Mouse (Mus musculus) kidney, postnatal 14 days (tissue): ENCODE results near the gene Slc12a3.

Experiments
- DNase-seq: peaks from one replicate; pipeline ENCODE4 v3.0.0; 2022; ENCODE audit warnings: mixed read lengths

Gene Slc12a3

DNA sequence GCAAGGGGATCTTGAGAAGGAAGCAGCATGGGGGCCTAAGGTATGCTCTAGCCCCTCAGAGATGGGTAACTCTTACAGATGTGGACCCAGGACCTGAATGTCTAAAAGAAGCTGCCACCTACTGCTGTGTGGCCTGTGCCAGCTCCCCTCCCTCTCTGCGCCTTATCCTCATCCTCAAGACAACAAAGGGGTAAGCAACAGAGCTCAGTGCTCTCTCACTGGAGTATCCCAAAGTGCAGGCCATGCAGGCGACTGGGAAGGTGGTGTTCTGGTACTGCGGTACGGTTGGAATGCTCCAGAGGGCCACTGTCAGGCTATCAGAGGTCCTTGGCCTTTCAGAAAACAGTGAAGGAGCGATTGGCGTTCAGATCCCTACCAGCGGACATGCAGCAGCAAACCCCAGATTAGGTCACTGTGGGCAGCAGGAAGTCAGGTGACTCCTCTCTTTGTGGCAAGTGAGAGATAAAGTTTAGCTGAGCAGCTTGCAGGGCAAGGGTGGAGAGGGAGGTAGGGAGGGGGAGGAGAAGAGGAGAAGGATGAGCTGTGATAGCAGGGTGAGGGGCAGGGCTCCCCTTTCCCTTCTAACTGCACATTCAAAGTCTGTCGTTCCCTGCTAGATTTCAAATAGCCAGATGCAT lies 79.6 kb downstream of the Slc12a3 start:
- DNase-seq = no peak

DNA sequence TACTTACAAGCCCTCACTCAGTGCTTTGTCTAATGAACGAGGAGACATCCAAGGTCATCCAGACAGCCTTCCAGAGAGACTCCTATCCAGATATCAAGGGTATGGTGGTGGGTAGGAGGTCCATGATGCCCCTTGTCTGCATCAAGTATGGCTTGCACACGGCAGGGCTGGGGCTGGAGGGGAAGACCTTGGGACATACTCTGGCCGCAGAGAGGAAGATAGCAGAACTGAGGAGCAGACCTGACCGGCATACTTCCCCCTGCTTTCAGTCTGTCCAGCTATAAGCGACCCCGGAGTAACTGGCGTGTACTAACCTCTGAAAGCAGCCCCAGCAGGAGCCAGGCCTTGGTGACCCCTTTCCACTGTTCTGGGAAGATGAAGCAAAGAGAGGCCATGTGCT lies 80.5 kb downstream of the Slc12a3 start:
- no peak for DNase-seq

DNA sequence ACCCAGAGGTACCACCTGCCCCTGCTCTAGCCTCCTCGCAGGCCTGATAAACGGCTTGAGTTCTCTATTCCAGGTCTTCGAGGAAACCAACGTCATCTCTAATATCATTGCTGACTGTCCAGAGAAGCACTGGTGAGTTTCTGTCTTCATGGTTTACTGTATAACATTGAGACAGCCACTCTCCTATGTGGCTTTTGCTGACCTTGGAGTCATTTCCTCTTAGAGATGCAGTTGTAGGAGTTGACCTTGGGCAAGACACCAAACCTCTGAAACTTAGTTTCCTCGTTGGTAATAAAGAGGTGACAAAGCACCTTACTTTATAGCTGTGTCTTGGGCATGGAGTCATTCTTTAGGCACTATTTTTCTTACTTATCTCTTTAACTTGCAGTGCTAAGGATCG lies 83.5 kb downstream of the Slc12a3 start:
- no peak for DNase-seq

DNA sequence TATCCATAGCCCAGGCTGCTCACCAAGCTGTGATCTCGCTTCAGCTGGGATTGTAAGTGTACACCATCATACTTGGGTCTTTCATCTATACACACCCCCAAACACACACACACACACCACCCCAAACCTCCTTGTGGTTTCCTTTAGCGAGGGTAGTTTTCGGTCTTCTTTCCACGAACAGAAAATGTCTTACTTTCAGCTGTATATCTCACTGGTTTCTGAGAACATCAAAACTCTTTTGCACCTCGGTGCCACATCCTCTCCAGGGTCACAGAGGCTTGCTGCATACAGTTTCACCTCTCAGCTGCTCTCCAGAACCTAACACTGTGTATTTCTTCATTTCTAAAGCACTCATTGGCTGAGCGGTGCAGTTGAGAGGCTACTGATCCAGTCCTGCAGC lies 84.5 kb downstream of the Slc12a3 start:
- no peak for DNase-seq

DNA sequence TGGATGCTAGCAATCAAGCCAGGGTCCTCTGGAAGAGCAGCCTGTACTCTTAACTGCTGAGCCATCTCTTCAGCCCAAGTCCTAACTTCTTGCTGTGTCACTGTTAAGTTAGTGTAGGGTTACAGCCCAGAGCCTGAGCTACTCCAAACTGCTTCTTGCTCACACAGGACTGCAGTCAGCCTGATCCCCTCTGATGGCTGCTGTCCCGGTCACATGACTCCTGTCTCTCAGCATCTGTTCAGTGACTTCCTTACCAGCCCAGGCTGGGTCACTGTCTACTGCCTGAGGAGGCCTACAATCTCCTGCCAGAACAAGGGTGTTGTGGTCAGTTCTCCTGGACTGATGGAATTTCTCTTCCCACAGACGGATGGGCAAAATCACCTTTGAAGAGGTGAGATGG lies 86.2 kb downstream of the Slc12a3 start:
- no peak for DNase-seq
